Mouse (Mus musculus): ENCODE measurements around the gene Eipr1. TPM values are rescaled to one million over a fixed set of nuclear protein-coding genes. Genes with fewer than 3 reads are reported as not detected.

Eipr1 gene
- 50.0 and 50.1 TPM in 2 replicates for polyA plus RNA-seq (2014; fragmentation: Nextera tagmentation; extraction: Ambion mirVana)

GRCm38 (mm10) chr12:28751508-28752263, at the start of gene Eipr1:
TSS of gene Eipr1 (plus strand) at chr12:28751803.
- WGBS = 4% methylated on average over 36 of the region's 36 CpGs
- Histone ChIP-seq H3K27ac (ENCODE audit: low read depth, low read length) (no peak within 1 kb of the TSS), H3K36me3 (ENCODE audit: control insufficient read depth, insufficient read depth, low read length) (no peaks in the 10 kb centered on the region), H3K4me2 (replicated peaks; ENCODE audit: low read depth, low read length) (peak within 1 kb of the TSS; percentile 90), H3K4me1 (replicated peaks; ENCODE audit: control insufficient read depth, insufficient read depth, low read length) (peaks cover 2% of the 10 kb centered on the region; the same call in 1 of the 2 replicates), H3K27me3 (ENCODE audit: control insufficient read depth, insufficient read depth, low read length) (no peaks in the 10 kb centered on the region), H3K9ac (ENCODE audit: low read depth, low read length) (peak within 1 kb of the TSS; percentile 74), H3K4me3 (ENCODE audit: low read depth, low read length) (peak within 1 kb of the TSS; percentile 83), H3K9me3 (ENCODE audit: control insufficient read depth, low read length) (no peaks in the 10 kb centered on the region)
- ATAC-seq (ENCODE audit: low FRiP score) = peak; percentile 82
- DNase-seq (ENCODE audit: low spot score) = peak; percentile 93

GRCm38 (mm10) chr12:28704381-28704780, 47.2 kb upstream of the Eipr1 start:
- H3K9me3 ChIP-seq (ENCODE audit: control insufficient read depth, low read length) = no peaks in the 10 kb centered on the region
- peak overlapping the region; percentile 29; the same call in 1 of the 2 replicates for H3K9ac ChIP-seq (ENCODE audit: low read depth, low read length)
- no peaks in the 10 kb centered on the region for H3K36me3 ChIP-seq (ENCODE audit: control insufficient read depth, insufficient read depth, low read length)
- WGBS = 4% methylated on average over 12 of the region's 12 CpGs
- no peak overlapping the region; the same call in 1 of the 2 replicates for H3K27ac ChIP-seq (ENCODE audit: low read depth, low read length)
- DNase-seq (ENCODE audit: low spot score) = peak; percentile 44
- H3K4me3 ChIP-seq (ENCODE audit: low read depth, low read length) = no peak overlapping the region
- H3K27me3 ChIP-seq (ENCODE audit: control insufficient read depth, insufficient read depth, low read length) = no peaks in the 10 kb centered on the region; the same call in 1 of the 2 replicates
- H3K4me2 ChIP-seq (replicated peaks; ENCODE audit: low read depth, low read length) = no peak overlapping the region
- peak; percentile 47; the same call in 1 of the 2 replicates for ATAC-seq (ENCODE audit: low FRiP score)
- H3K4me1 ChIP-seq (replicated peaks; ENCODE audit: control insufficient read depth, insufficient read depth, low read length) = no peaks in the 10 kb centered on the region; the same call in 1 of the 2 replicates

DNA sequence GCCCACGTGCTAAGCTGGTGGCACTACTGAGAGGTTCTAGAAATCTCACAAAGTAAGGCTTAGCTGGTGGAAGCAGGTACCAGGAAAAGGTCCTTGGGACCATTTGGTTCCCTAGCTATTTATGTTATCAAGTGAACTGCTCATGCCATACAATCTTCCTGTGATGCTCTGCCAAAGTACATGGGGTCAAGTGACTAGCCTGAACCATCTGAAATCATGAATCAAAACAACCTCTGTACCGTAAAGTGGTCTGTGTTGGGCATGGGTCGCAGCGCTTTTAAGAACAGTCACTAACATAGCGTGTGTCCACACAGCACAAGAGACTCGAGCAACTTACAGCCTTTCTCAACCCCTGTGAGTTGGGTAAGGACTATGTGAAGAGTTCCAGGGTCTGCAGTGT, 46.4 kb upstream of the Eipr1 start:
- Histone ChIP-seq H3K27me3 (ENCODE audit: control insufficient read depth, insufficient read depth, low read length) (no peaks in the 10 kb centered on the region; the same call in 1 of the 2 replicates), H3K27ac (ENCODE audit: low read depth, low read length) (no peak overlapping the region), H3K9ac (ENCODE audit: low read depth, low read length) (no peak overlapping the region), H3K36me3 (ENCODE audit: control insufficient read depth, insufficient read depth, low read length) (no peaks in the 10 kb centered on the region), H3K4me1 (replicated peaks; ENCODE audit: control insufficient read depth, insufficient read depth, low read length) (no peaks in the 10 kb centered on the region; the same call in 1 of the 2 replicates), H3K9me3 (ENCODE audit: control insufficient read depth, low read length) (no peaks in the 10 kb centered on the region), H3K4me2 (replicated peaks; ENCODE audit: low read depth, low read length) (no peak overlapping the region), H3K4me3 (ENCODE audit: low read depth, low read length) (no peak overlapping the region)
- WGBS = 89% methylated on average over 6 of the region's 6 CpGs
- ATAC-seq (ENCODE audit: low FRiP score) = no peak
- DNase-seq (ENCODE audit: low spot score) = no peak

DNA sequence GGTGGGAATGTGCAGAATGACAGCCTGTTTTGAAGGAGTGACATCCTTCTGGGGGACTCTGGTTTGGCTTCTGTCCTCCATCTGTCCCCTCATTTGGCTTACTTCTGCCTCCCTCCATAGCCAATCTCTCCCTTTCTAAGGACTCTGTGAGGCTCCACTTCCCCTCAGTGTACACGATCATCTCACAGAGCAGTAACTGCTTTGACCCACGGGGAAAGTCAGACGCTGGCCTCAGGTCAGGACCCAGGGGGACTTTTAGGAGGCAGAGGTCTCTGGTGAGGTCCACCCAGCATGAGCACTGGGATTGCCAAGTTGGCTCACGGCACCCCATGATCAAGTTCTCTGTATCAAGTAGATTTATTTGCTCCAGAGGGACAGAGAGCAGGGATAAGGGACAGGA, 43.4 kb upstream of the Eipr1 start:
- Histone ChIP-seq H3K4me1 (replicated peaks; ENCODE audit: control insufficient read depth, insufficient read depth, low read length) (no peaks in the 10 kb centered on the region; the same call in 1 of the 2 replicates), H3K9me3 (ENCODE audit: control insufficient read depth, low read length) (no peaks in the 10 kb centered on the region), H3K4me3 (ENCODE audit: low read depth, low read length) (no peak overlapping the region), H3K9ac (ENCODE audit: low read depth, low read length) (no peak overlapping the region), H3K36me3 (ENCODE audit: control insufficient read depth, insufficient read depth, low read length) (no peaks in the 10 kb centered on the region), H3K4me2 (replicated peaks; ENCODE audit: low read depth, low read length) (no peak overlapping the region), H3K27ac (ENCODE audit: low read depth, low read length) (no peak overlapping the region), H3K27me3 (ENCODE audit: control insufficient read depth, insufficient read depth, low read length) (no peaks in the 10 kb centered on the region; the same call in 1 of the 2 replicates)
- 83% methylated on average over 4 of the region's 4 CpGs for WGBS
- ATAC-seq (ENCODE audit: low FRiP score) (no peak), DNase-seq (ENCODE audit: low spot score) (no peak)

DNA sequence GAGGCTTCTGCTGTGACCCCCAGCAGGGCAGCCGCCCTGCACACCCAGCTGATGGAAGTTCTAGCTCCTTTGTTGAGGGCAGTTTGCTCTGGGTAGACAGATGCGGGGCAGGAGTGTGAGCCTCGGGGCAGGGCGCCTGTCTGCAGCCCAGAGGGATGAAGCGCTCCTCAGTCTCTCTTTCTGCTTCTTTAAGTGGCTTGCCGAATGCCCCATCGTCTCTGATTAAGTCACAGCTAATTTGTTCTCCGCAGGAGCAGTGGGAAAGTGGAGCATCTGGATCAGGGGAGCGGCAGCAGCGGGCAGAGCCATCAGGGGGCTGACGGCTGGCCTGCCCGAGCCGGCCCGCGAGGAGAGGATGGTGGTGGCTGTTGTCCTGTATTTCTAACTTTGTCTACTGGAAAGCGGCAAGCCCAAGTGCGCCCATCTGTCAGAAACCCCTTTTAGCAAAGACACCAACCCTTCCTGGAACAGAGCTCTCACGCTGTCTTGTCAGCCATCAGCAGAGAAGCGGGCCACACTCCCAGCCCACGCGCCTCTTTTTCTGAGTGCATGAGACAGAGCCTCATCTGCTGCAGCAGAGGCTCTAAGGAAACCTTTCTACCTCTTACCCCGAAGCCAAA, 40.9 kb upstream of the Eipr1 start:
- WGBS = 67% methylated on average over 22 of the region's 22 CpGs
- ATAC-seq (ENCODE audit: low FRiP score) (0 out of 2 replicates have a peak, but pooled peaks have one; percentile 19), DNase-seq (ENCODE audit: low spot score) (no peak)
- no peak overlapping the region for H3K4me3 ChIP-seq (ENCODE audit: low read depth, low read length)
- H3K27me3 ChIP-seq (ENCODE audit: control insufficient read depth, insufficient read depth, low read length) = no peaks in the 10 kb centered on the region; the same call in 1 of the 2 replicates
- no peaks in the 10 kb centered on the region for H3K9me3 ChIP-seq (ENCODE audit: control insufficient read depth, low read length)
- H3K4me2 ChIP-seq (replicated peaks; ENCODE audit: low read depth, low read length) = no peak overlapping the region
- H3K27ac ChIP-seq (ENCODE audit: low read depth, low read length) = 0 out of 2 replicates have a peak overlapping the region, but pooled peaks have one; percentile 27
- H3K4me1 ChIP-seq (replicated peaks; ENCODE audit: control insufficient read depth, insufficient read depth, low read length) = no peaks in the 10 kb centered on the region
- H3K9ac ChIP-seq (ENCODE audit: low read depth, low read length) = no peak overlapping the region
- no peaks in the 10 kb centered on the region for H3K36me3 ChIP-seq (ENCODE audit: control insufficient read depth, insufficient read depth, low read length)

- Histone ChIP-seq H3K4me1 (replicated peaks; ENCODE audit: control insufficient read depth, insufficient read depth, low read length) (no peaks in the 10 kb centered on the region), H3K9me3 (ENCODE audit: control insufficient read depth, low read length) (no peaks in the 10 kb centered on the region), H3K4me2 (replicated peaks; ENCODE audit: low read depth, low read length) (no peak overlapping the region), H3K4me3 (ENCODE audit: low read depth, low read length) (no peak overlapping the region), H3K9ac (ENCODE audit: low read depth, low read length) (no peak overlapping the region), H3K27me3 (ENCODE audit: control insufficient read depth, insufficient read depth, low read length) (no peaks in the 10 kb centered on the region), H3K27ac (ENCODE audit: low read depth, low read length) (no peak overlapping the region), H3K36me3 (ENCODE audit: control insufficient read depth, insufficient read depth, low read length) (no peaks in the 10 kb centered on the region)
- 90% methylated on average over 24 of the region's 24 CpGs for WGBS
- no peak for DNase-seq (ENCODE audit: low spot score)
- no peak for ATAC-seq (ENCODE audit: low FRiP score)
Measured at GRCm38 (mm10) chr12:28714822-28715632, 36.6 kb upstream of the Eipr1 start.

- Histone ChIP-seq H3K4me1 (replicated peaks; ENCODE audit: control insufficient read depth, insufficient read depth, low read length) (no peaks in the 10 kb centered on the region), H3K36me3 (ENCODE audit: control insufficient read depth, insufficient read depth, low read length) (no peaks in the 10 kb centered on the region), H3K27ac (ENCODE audit: low read depth, low read length) (no peak overlapping the region), H3K4me2 (replicated peaks; ENCODE audit: low read depth, low read length) (no peak overlapping the region), H3K27me3 (ENCODE audit: control insufficient read depth, insufficient read depth, low read length) (no peaks in the 10 kb centered on the region), H3K4me3 (ENCODE audit: low read depth, low read length) (no peak overlapping the region), H3K9ac (ENCODE audit: low read depth, low read length) (no peak overlapping the region), H3K9me3 (ENCODE audit: control insufficient read depth, low read length) (no peaks in the 10 kb centered on the region)
- WGBS = 83% methylated on average over 2 of the region's 2 CpGs
- ATAC-seq (ENCODE audit: low FRiP score) (no peak), DNase-seq (ENCODE audit: low spot score) (no peak)
Measured at GRCm38 (mm10) chr12:28717066-28717465, 34.5 kb upstream of the Eipr1 start.

- Histone ChIP-seq H3K36me3 (ENCODE audit: control insufficient read depth, insufficient read depth, low read length) (no peaks in the 10 kb centered on the region), H3K9me3 (ENCODE audit: control insufficient read depth, low read length) (no peaks in the 10 kb centered on the region), H3K9ac (ENCODE audit: low read depth, low read length) (no peak overlapping the region), H3K4me2 (replicated peaks; ENCODE audit: low read depth, low read length) (no peak overlapping the region), H3K27me3 (ENCODE audit: control insufficient read depth, insufficient read depth, low read length) (no peaks in the 10 kb centered on the region), H3K4me1 (replicated peaks; ENCODE audit: control insufficient read depth, insufficient read depth, low read length) (no peaks in the 10 kb centered on the region), H3K4me3 (ENCODE audit: low read depth, low read length) (no peak overlapping the region), H3K27ac (ENCODE audit: low read depth, low read length) (no peak overlapping the region)
- ATAC-seq (ENCODE audit: low FRiP score) (no peak), DNase-seq (ENCODE audit: low spot score) (no peak)
- 88% methylated on average over 2 of the region's 2 CpGs for WGBS
Measured at GRCm38 (mm10) chr12:28718106-28718505, 33.5 kb upstream of the Eipr1 start.
